8 mouse cellular contexts compared by ENCODE assay signal in genomic region chr17:35243086-35243485, GRCm38 (mm10). TPM values are rescaled to one million over a fixed set of nuclear protein-coding genes. Genes with fewer than 3 reads are reported as not detected.
DNase-seq lines count a peak whose midpoint lies in the region; ATAC-seq lines count a peak whose summit lies in the region.

No protein-coding gene starts in this region.

- no peak for ATAC-seq in embryonic facial prominence, embryonic 15.5 days (ENCODE audit: insufficient number of reproducible peaks, low FRiP score, low TSS enrichment, low read depth)
- no peak for ATAC-seq in midbrain, embryonic 12.5 days (ENCODE audit: low FRiP score, low read depth)

- intact Hi-C loops in left cerebral cortex, postnatal 4 days (cut with DNase I), result no loop called here

- H3K4me3 ChIP-seq in embryonic facial prominence, embryonic 15.5 days (replicated peaks), result peak overlapping the region; percentile 87
- peak overlapping the region; percentile 97 for H3K4me3 ChIP-seq in midbrain, embryonic 12.5 days

- peak overlapping the region; percentile 99 for H3K27ac ChIP-seq in embryonic facial prominence, embryonic 15.5 days (replicated peaks)
- H3K27ac ChIP-seq in midbrain, embryonic 12.5 days (replicated peaks), result peak overlapping the region; percentile 98

- peaks cover 53% of the 10 kb centered on the region for H3K4me1 ChIP-seq in embryonic facial prominence, embryonic 15.5 days
- peaks cover 57% of the 10 kb centered on the region for H3K4me1 ChIP-seq in midbrain, embryonic 12.5 days

- peaks cover 46% of the 10 kb centered on the region for H3K36me3 ChIP-seq in embryonic facial prominence, embryonic 15.5 days
- H3K36me3 ChIP-seq in midbrain, embryonic 12.5 days, result peaks cover 52% of the 10 kb centered on the region

- H3K9me3 ChIP-seq in embryonic facial prominence, embryonic 15.5 days (replicated peaks), result no peaks in the 10 kb centered on the region
- H3K9me3 ChIP-seq in midbrain, embryonic 12.5 days, result no peaks in the 10 kb centered on the region

- H3K4me2 ChIP-seq in embryonic facial prominence, embryonic 15.5 days (replicated peaks), result peak overlapping the region; percentile 84
- H3K4me2 ChIP-seq in midbrain, embryonic 12.5 days (replicated peaks), result peak overlapping the region; percentile 89

- DNase-seq in adrenal gland, adult (ENCODE audit: inconsistent age in 2 of 2, low spot score in 1 of 2), result peak; percentile 58 to 77
- DNase-seq in adrenal gland, adult 8-10 months, result no peak
- DNase-seq in NIH3T3 (ENCODE audit: low read depth), result peak; percentile 81
- DNase-seq in heart, postnatal 4 days, result peak; percentile 72
- DNase-seq in left cerebral cortex, postnatal 4 days, result peak; percentile 85
- DNase-seq in thymus, postnatal 25 days, result peak; percentile 47

- WGBS in embryonic facial prominence, embryonic 15.5 days, result 2% methylated on average over 16 of the region's 16 CpGs
- WGBS in midbrain, embryonic 12.5 days, result 4% methylated on average over 16 of the region's 16 CpGs

- H3K27me3 ChIP-seq in embryonic facial prominence, embryonic 15.5 days, result no peaks in the 10 kb centered on the region
- no peaks in the 10 kb centered on the region for H3K27me3 ChIP-seq in midbrain, embryonic 12.5 days

- H3K9ac ChIP-seq in embryonic facial prominence, embryonic 15.5 days, result peak overlapping the region; percentile 95
- H3K9ac ChIP-seq in midbrain, embryonic 12.5 days (replicated peaks), result peak overlapping the region; percentile 100

RNA-seq across cellular contexts. Expression of gene Ddx39b, which starts 1.5 kb away (rescaled TPM):
- total RNA-seq in adrenal gland, adult 8-10 months (2022), result 100 to 1,000 TPM; 181 to 239 (median 202) TPM
- polyA plus RNA-seq in embryonic facial prominence, embryonic 15.5 days (2015; fragmentation: Nextera tagmentation; extraction: Ambion mirVana), result 406 and 413 TPM in 2 replicates
- 100 to 1,000 TPM; 221 to 230 TPM for total RNA-seq in heart, postnatal 4 days (2021)
- 100 to 1,000 TPM; 324 to 337 TPM for total RNA-seq in left cerebral cortex, postnatal 4 days (2021)
- polyA plus RNA-seq in midbrain, embryonic 12.5 days (2016; fragmentation: Nextera tagmentation; extraction: Ambion mirVana), result 565 and 579 TPM in 2 replicates

RNA-seq across cellular contexts. Expression of gene Nfkbil1, which starts 7.5 kb away (rescaled TPM):
- total RNA-seq in adrenal gland, adult 8-10 months (2022), result 10 to 100 TPM; 17.4 to 20.2 (median 19.8) TPM
- 11.8 and 12.7 TPM in 2 replicates for polyA plus RNA-seq in embryonic facial prominence, embryonic 15.5 days (2015; fragmentation: Nextera tagmentation; extraction: Ambion mirVana)
- 10 to 100 TPM; 10.8 to 11.0 TPM for total RNA-seq in heart, postnatal 4 days (2021)
- total RNA-seq in left cerebral cortex, postnatal 4 days (2021), result 10 to 100 TPM; 14.7 to 14.8 TPM
- polyA plus RNA-seq in midbrain, embryonic 12.5 days (2016; fragmentation: Nextera tagmentation; extraction: Ambion mirVana), result 10.9 and 11.4 TPM in 2 replicates

RNA-seq across cellular contexts. Expression of gene Atp6v1g2, which starts 9.6 kb away (rescaled TPM):
- total RNA-seq in adrenal gland, adult 8-10 months (2022), result 10 to 100 TPM in 1 of 4 experiments, 1 to 10 TPM in 3; 5.5 to 12.1 (median 7.4) TPM
- polyA plus RNA-seq in embryonic facial prominence, embryonic 15.5 days (2015; fragmentation: Nextera tagmentation; extraction: Ambion mirVana), result 4.1 and 4.4 TPM in 2 replicates
- total RNA-seq in heart, postnatal 4 days (2021), result 1 to 10 TPM; 8.0 to 9.3 TPM
- total RNA-seq in left cerebral cortex, postnatal 4 days (2021), result 100 to 1,000 TPM; 122 to 142 TPM
- polyA plus RNA-seq in midbrain, embryonic 12.5 days (2016; fragmentation: Nextera tagmentation; extraction: Ambion mirVana), result 18.8 and 19.6 TPM in 2 replicates

RNA-seq across cellular contexts. Expression of gene H2-D1, which starts 19.4 kb away (rescaled TPM):
- 100 to 1,000 TPM; 209 to 349 (median 279) TPM for total RNA-seq in adrenal gland, adult 8-10 months (2022)
- polyA plus RNA-seq in embryonic facial prominence, embryonic 15.5 days (2015; fragmentation: Nextera tagmentation; extraction: Ambion mirVana), result 81.6 and 82.0 TPM in 2 replicates
- 10 to 100 TPM; 45.9 to 50.4 TPM for total RNA-seq in heart, postnatal 4 days (2021)
- total RNA-seq in left cerebral cortex, postnatal 4 days (2021), result 10 to 100 TPM; 19.1 to 22.8 TPM
- polyA plus RNA-seq in midbrain, embryonic 12.5 days (2016; fragmentation: Nextera tagmentation; extraction: Ambion mirVana), result 45.5 and 47.8 TPM in 2 replicates

RNA-seq across cellular contexts. Expression of gene Gm16181, which starts 22.5 kb away (rescaled TPM):
- total RNA-seq in adrenal gland, adult 8-10 months (2022), result not detected
- 0.57 TPM in 1 of 2 replicates, not detected in the other for polyA plus RNA-seq in embryonic facial prominence, embryonic 15.5 days (2015; fragmentation: Nextera tagmentation; extraction: Ambion mirVana)
- total RNA-seq in heart, postnatal 4 days (2021), result under 1 TPM in 1 of 2 experiments, not detected in 1; 0.52 TPM
- not detected for total RNA-seq in left cerebral cortex, postnatal 4 days (2021)
- 0.38 TPM in 1 of 2 replicates, not detected in the other for polyA plus RNA-seq in midbrain, embryonic 12.5 days (2016; fragmentation: Nextera tagmentation; extraction: Ambion mirVana)

Comparison
In these comparisons a context has a peak if more than half of its experiments do, and no peak if none do; other contexts are left out.
1. RNA of gene Atp6v1g2, which starts 9.6 kb away (total RNA-seq): 122 to 142 TPM in left cerebral cortex, postnatal 4 days; 8.0 to 9.3 TPM in heart, postnatal 4 days and 5.5 to 12.1 TPM in adrenal gland, adult 8-10 months; every median in the first group is over 4 times any median in the second.